Mouse (Mus musculus) MEL (cell line): ENCODE results near the gene Rph3al. TPM values are rescaled to one million over a fixed set of nuclear protein-coding genes. Genes with fewer than 3 reads are reported as not detected.
A peak's percentile ranks its signal among the peaks of the same experiment; 100 is the strongest.

Experiments used
- DNase-seq: peaks from one replicate; pipeline ENCODE4 v3.0.0; 2011; ENCODE audit warnings: low read depth, low spot score
- H3K27ac ChIP-seq: 2 replicates; pipeline ENCODE4 v1.5.1; 2012; ENCODE audit warnings: low read depth, mild to moderate bottlenecking, control low read depth, low read length, moderate library complexity; ENCODE audit not compliant: control insufficient read depth
- H3K27me3 ChIP-seq, 2 experiments: fragments of 150-350 bp in 1 of 2; sonication (generic) in 1 of 2; 2 replicates each; pipeline ENCODE4 v1.6.1; 2012; ENCODE audit warnings: low read length in 2 of 2, mild to moderate bottlenecking in 2 of 2, improper control_type of control experiment in 1 of 2, moderate library complexity in 1 of 2; ENCODE audit not compliant: insufficient read depth in 2 of 2, control insufficient read depth in 1 of 2
- H3K36me3 ChIP-seq, 2 experiments: 2 replicates each; pipeline ENCODE4 v1.6.1; 2012 to 2014; ENCODE audit warnings: low read length in 2 of 2, improper control_type of control experiment in 1 of 2, inconsistent platforms in 1 of 2, mild to moderate bottlenecking in 1 of 2; ENCODE audit not compliant: insufficient read depth in 2 of 2, control insufficient read depth in 1 of 2
- H3K4me1 ChIP-seq, 2 experiments: fragments of 150-350 bp in 1 of 2; sonication (generic) in 1 of 2; 2 replicates each; pipeline ENCODE4 v1.6.1; 2012; ENCODE audit warnings: low read length in 2 of 2, improper control_type of control experiment in 1 of 2, mild to moderate bottlenecking in 1 of 2; ENCODE audit not compliant: insufficient read depth in 2 of 2, control insufficient read depth in 1 of 2
- H3K4me3 ChIP-seq, 2 experiments: fragments of 150-350 bp in 1 of 2; sonication (generic) in 1 of 2; 2 replicates each; pipeline ENCODE4 v1.5.1; 2012; ENCODE audit warnings: low read depth in 2 of 2, low read length in 2 of 2, mild to moderate bottlenecking in 2 of 2, moderate library complexity in 2 of 2, control low read depth in 1 of 2, improper control_type of control experiment in 1 of 2; ENCODE audit not compliant: control insufficient read depth in 1 of 2, insufficient read depth in 1 of 2
- H3K79me2 ChIP-seq: 2 replicates; pipeline ENCODE4 v1.6.1; 2012; ENCODE audit warnings: mild to moderate bottlenecking, low read length, moderate library complexity; ENCODE audit not compliant: control insufficient read depth, poor library complexity, insufficient read depth
- H3K9ac ChIP-seq: 2 replicates; pipeline ENCODE4 v1.6.1; 2012; ENCODE audit warnings: low read depth, mild to moderate bottlenecking, control low read depth, low read length, moderate library complexity; ENCODE audit not compliant: control insufficient read depth, poor library complexity, severe bottlenecking
- H3K9me3 ChIP-seq: fragments of 150-350 bp; sonication (generic); replicated peaks from 2 replicates; pipeline ENCODE4 v1.6.1; 2012; ENCODE audit warnings: mild to moderate bottlenecking, low read length, improper control_type of control experiment, moderate library complexity; ENCODE audit not compliant: insufficient read depth
- BHLHE40 ChIP-seq: IDR thresholded peaks from 2 replicates; pipeline ENCODE4 v1.6.1; 2012; ENCODE audit warnings: low read depth, mild to moderate bottlenecking, inconsistent platforms, low read length, improper control_type of control experiment, borderline replicate concordance
- E2F4 ChIP-seq: IDR thresholded peaks from 2 replicates; pipeline ENCODE4 v1.6.1; 2011; ENCODE audit warnings: low read depth, low read length, improper control_type of control experiment, borderline replicate concordance
- ELF1 ChIP-seq: IDR thresholded peaks from 2 replicates; pipeline ENCODE4 v1.6.1; 2014; ENCODE audit warnings: low read depth, mild to moderate bottlenecking, inconsistent platforms, low read length, improper control_type of control experiment, moderate library complexity
- ETS1 ChIP-seq: IDR thresholded peaks from 2 replicates; pipeline ENCODE4 v1.6.1; 2012; ENCODE audit warnings: low read depth, mild to moderate bottlenecking, inconsistent platforms, low read length, improper control_type of control experiment, moderate library complexity
- GABPA ChIP-seq: IDR thresholded peaks from 2 replicates; pipeline ENCODE4 v1.6.1; 2012; ENCODE audit warnings: low read depth, mild to moderate bottlenecking, inconsistent platforms, low read length, improper control_type of control experiment, moderate library complexity
- HCFC1 ChIP-seq: IDR thresholded peaks from 2 replicates; pipeline ENCODE4 v1.6.1; 2012; ENCODE audit warnings: low read depth, mild to moderate bottlenecking, inconsistent platforms, low read length, improper control_type of control experiment, moderate library complexity
- JUND ChIP-seq: IDR thresholded peaks from 2 replicates; pipeline ENCODE4 v1.6.1; 2011; ENCODE audit warnings: low read depth, mild to moderate bottlenecking, improper control_type of control experiment, low read length
- KAT2A ChIP-seq: conservative IDR thresholded peaks from 2 replicates; pipeline ENCODE4 v1.6.1; 2012; ENCODE audit warnings: low read depth, low read length, improper control_type of control experiment, inconsistent platforms
- MAFK ChIP-seq: IDR thresholded peaks from 2 replicates; pipeline ENCODE4 v1.6.1; 2011; ENCODE audit warnings: low read depth, mild to moderate bottlenecking, low read length, improper control_type of control experiment, borderline replicate concordance
- MAX ChIP-seq: IDR thresholded peaks from 2 replicates; pipeline ENCODE4 v1.6.1; 2011; ENCODE audit warnings: low read length, improper control_type of control experiment
- MAZ ChIP-seq: IDR thresholded peaks from 2 replicates; pipeline ENCODE4 v1.6.1; 2012; ENCODE audit warnings: low read depth, mild to moderate bottlenecking, inconsistent platforms, low read length, improper control_type of control experiment
- MEF2A ChIP-seq: IDR thresholded peaks from 2 replicates; pipeline ENCODE4 v1.6.1; 2014; ENCODE audit warnings: low read depth, mild to moderate bottlenecking, inconsistent platforms, low read length, improper control_type of control experiment; ENCODE audit not compliant: poor library complexity, insufficient replicate concordance, severe bottlenecking; ENCODE audit errors: extremely low read depth
- MYC ChIP-seq: IDR thresholded peaks from 2 replicates; pipeline ENCODE4 v1.6.1; 2011; ENCODE audit warnings: low read depth, mild to moderate bottlenecking, low read length, improper control_type of control experiment, moderate library complexity
- POLR2A ChIP-seq, 2 experiments: IDR thresholded peaks; 2 replicates each; pipeline ENCODE4 v1.6.1; 2011 to 2012; ENCODE audit warnings: low read length in 2 of 2, mild to moderate bottlenecking in 2 of 2, control low read depth in 1 of 2, improper control_type of control experiment in 1 of 2, low read depth in 1 of 2, moderate library complexity in 1 of 2; ENCODE audit not compliant: control insufficient read depth in 1 of 2, insufficient read depth in 1 of 2, poor library complexity in 1 of 2
- POLR2AphosphoS2 ChIP-seq: IDR thresholded peaks from 2 replicates; pipeline ENCODE4 v1.6.1; 2011; ENCODE audit warnings: low read length, improper control_type of control experiment
- POLR2AphosphoS5 ChIP-seq: IDR thresholded peaks from 2 replicates; pipeline ENCODE4 v1.6.1; 2012; ENCODE audit warnings: low read depth, borderline replicate concordance, mild to moderate bottlenecking, inconsistent platforms, low read length, moderate library complexity, mixed read lengths
- RAD21 ChIP-seq: IDR thresholded peaks from 2 replicates; pipeline ENCODE4 v1.6.1; 2011; ENCODE audit warnings: mild to moderate bottlenecking, low read depth, low read length, improper control_type of control experiment
- RCOR1 ChIP-seq: IDR thresholded peaks from 2 replicates; pipeline ENCODE4 v1.6.1; 2012; ENCODE audit warnings: low read depth, mild to moderate bottlenecking, inconsistent platforms, low read length, improper control_type of control experiment
- SIN3A ChIP-seq: IDR thresholded peaks from 2 replicates; pipeline ENCODE4 v1.6.1; 2012; ENCODE audit warnings: low read length, improper control_type of control experiment, inconsistent platforms
- SMC3 ChIP-seq: IDR thresholded peaks from 2 replicates; pipeline ENCODE4 v1.6.1; 2011; ENCODE audit warnings: low read depth, low read length, improper control_type of control experiment
- TAL1 ChIP-seq: IDR thresholded peaks from 2 replicates; pipeline ENCODE4 v1.6.1; 2012; ENCODE audit warnings: mild to moderate bottlenecking, inconsistent platforms, low read length, moderate library complexity, mixed read lengths
- TCF12 ChIP-seq: IDR thresholded peaks from 2 replicates; pipeline ENCODE4 v1.6.1; 2014; ENCODE audit warnings: low read depth, mild to moderate bottlenecking, inconsistent platforms, low read length, improper control_type of control experiment, moderate library complexity
- UBTF ChIP-seq: IDR thresholded peaks from 2 replicates; pipeline ENCODE4 v1.6.1; 2012; ENCODE audit warnings: low read depth, mild to moderate bottlenecking, inconsistent platforms, low read length, improper control_type of control experiment, moderate library complexity, borderline replicate concordance; ENCODE audit not compliant: insufficient read depth
- USF1 ChIP-seq: IDR thresholded peaks from 2 replicates; pipeline ENCODE4 v1.6.1; 2014; ENCODE audit warnings: low read depth, mild to moderate bottlenecking, inconsistent platforms, low read length, improper control_type of control experiment, moderate library complexity
- ZMIZ1 ChIP-seq: IDR thresholded peaks from 2 replicates; pipeline ENCODE4 v1.6.1; 2012; ENCODE audit warnings: low read depth, mild to moderate bottlenecking, inconsistent platforms, low read length, improper control_type of control experiment, moderate library complexity
- polyA plus RNA-seq, 2 experiments: library from polyadenylated mRNA; stranded (reverse) in 1 of 2; unstranded in 1 of 2; fragments of >175 nt in 1 of 2; fragments of >200 nt in 1 of 2; gene quantifications; 2 replicates each; pipeline versions ENCODE4 v1.2.1 to v1.2.4; 2012; ENCODE audit warnings: low replicate concordance in 2 of 2, low read depth in 1 of 2; ENCODE audit not compliant: insufficient read length in 2 of 2, insufficient read depth in 1 of 2, missing spikeins in 1 of 2
- total RNA-seq: library from RNA; depleted of rRNA; stranded (reverse); fragments of 300-350 nt; gene quantifications from 2 replicates; pipeline ENCODE4 v1.2.3, GENCODE M21; 2012

The Rph3al gene
- total and polyA plus RNA-seq, 3 experiments, result 9.4 to 23.0 TPM; not detected in 1

- TF ChIP-seq MAFK (peak; percentile 73; the same call in 1 of the 2 replicates), MYC (peak; percentile 90), MAX (peak; percentile 90), MEF2A (0 out of 2 replicates have a peak, but pooled peaks have one; percentile 16), POLR2A (IDR thresholded peaks at IDR 0.05; ENCODE audit: control insufficient read depth in 1 of 2, insufficient read depth in 1 of 2, low read depth in 1 of 2, low read length in 2 of 2, poor library complexity in 1 of 2) (peak; percentile 23 to 38; a peak in 1 of 4 replicates), ZMIZ1 (0 out of 2 replicates have a peak, but pooled peaks have one; percentile 27), TCF12 (peak; percentile 97), RCOR1 (peak; percentile 93), TAL1 (peak; percentile 89), KAT2A (peak; percentile 53), ELF1 (peak; percentile 30), MAZ (peak; percentile 47; the same call in 1 of the 2 replicates)
These were observed 11.6 kb downstream of the Rph3al start (continued) for GRCm38 (mm10) chr11:75926431-75927312.

- Histone ChIP-seq H3K79me2 (no peaks in the 10 kb centered on the region), H3K9me3 (no peaks in the 10 kb centered on the region), H3K27ac (no peak overlapping the region), H3K4me1 (peaks cover 23 to 28% of the 10 kb centered on the region in 2 experiments), H3K36me3 (peaks cover 0 to 18% of the 10 kb centered on the region in 2 experiments; a peak in 2 of 4 replicates)
- TF ChIP-seq POLR2AphosphoS5 (no peak), ETS1 (peak; percentile 12; the same call in 1 of the 2 replicates), E2F4 (no peak), USF1 (0 out of 2 replicates have a peak, but pooled peaks have one; percentile 9), POLR2AphosphoS2 (no peak), MAZ (no peak), RAD21 (no peak), HCFC1 (no peak), RCOR1 (no peak), POLR2A (IDR thresholded peaks at IDR 0.05; ENCODE audit: control insufficient read depth in 1 of 2, insufficient read depth in 1 of 2, low read depth in 1 of 2, low read length in 2 of 2, poor library complexity in 1 of 2) (no peak), ZMIZ1 (no peak), SIN3A (no peak), JUND (no peak), BHLHE40 (no peak), ELF1 (no peak), SMC3 (no peak), GABPA (no peak), UBTF (no peak)
- TF ChIP-seq, all 39 proteins: peak for 2
- Histone ChIP-seq H3K9ac (peak overlapping the region; percentile 4; the same call in 1 of the 2 replicates), H3K4me3 (no peak overlapping the region), H3K27me3 (no peaks in the 10 kb centered on the region)
- no peak for DNase-seq
These were observed 12.4 kb downstream of the Rph3al start for GRCm38 (mm10) chr11:75925801-75926200.
